Comparison of ENCODE assay signal across 9 mouse cellular contexts in genomic region chr4:70265248-70265647, GRCm38 (mm10).
A peak's percentile ranks its signal among the peaks of the same experiment; 100 is the strongest.
DNase-seq lines count a peak whose midpoint lies in the region; ATAC-seq and TF ChIP-seq lines count a peak whose summit lies in the region.
"Had no signal": no experiment of that assay in that cellular context is flagged by ENCODE, and none has a peak within 500 bp of the region (broad histone marks: within the 10 kb centered on the region; RNA-seq: fewer than 3 reads in every experiment).

No protein-coding gene starts in this region.

- no peaks in the 10 kb centered on the region for H3K9me3 ChIP-seq in ES-E14 (ENCODE audit: control insufficient read depth, insufficient read depth, low read depth, low read length)
- H3K9me3 ChIP-seq in midbrain, embryonic 16.5 days (replicated peaks; ENCODE audit: control insufficient read depth, low read length, poor library complexity, severe bottlenecking) = no peaks in the 10 kb centered on the region
- H3K9me3 ChIP-seq: limb, embryonic 15.5 days had no signal

- H3K4me2 ChIP-seq in midbrain, embryonic 16.5 days (ENCODE audit: low read length) = no peak overlapping the region
- H3K4me2 ChIP-seq: limb, embryonic 15.5 days had no signal

- H3K4me3 ChIP-seq in ES-E14 (ENCODE audit: insufficient read depth in 1 of 2, low read depth in 1 of 2, low read length in 2 of 2, poor library complexity in 1 of 2, severe bottlenecking in 1 of 2) = no peak overlapping the region
- no peak overlapping the region for H3K4me3 ChIP-seq in midbrain, embryonic 16.5 days (ENCODE audit: low read depth, low read length)
- H3K4me3 ChIP-seq: limb, embryonic 15.5 days had no signal

- in situ Hi-C loops in ES-E14 (cut with MboI; ENCODE audit: low sequenced_read_pairs in 2 of 2, unreplicated experiment in 2 of 2) = no loop called here

- intact Hi-C loops in heart, postnatal 10 days (cut with DNase I) = loop anchor here (1.0 to 2.0 kb wide), 2 partner anchors 42 to 91 kb away; no protein-coding TSS in a partner anchor
- intact Hi-C loops in gastrocnemius, postnatal 14 days (cut with DNase I; ENCODE audit: low total_unique reads) = loop anchor here (5.0 kb wide), 1 partner anchor 42 kb away; no protein-coding TSS in a partner anchor

- ATAC-seq in midbrain, embryonic 16.5 days = 0 out of 2 replicates have a peak, but pooled peaks have one; percentile 48

- DNase-seq in heart, postnatal 10 days = peak; percentile 35 to 61
- DNase-seq in heart, adult 8-10 months (ENCODE audit: low spot score) = no peak
- DNase-seq in ES-E14 (ENCODE audit: low read depth, low spot score) = peak; percentile 44
- peak; percentile 42 for DNase-seq in cerebellum, adult 9-10 months
- peak; percentile 26 for DNase-seq in gastrocnemius, postnatal 14 days
- peak; percentile 49 to 57 for DNase-seq in layer of hippocampus, postnatal 14 days (ENCODE audit: low spot score in 2 of 2)
- DNase-seq in thymus, adult 18-20 months = peak; percentile 5 to 24

- WGBS in midbrain, embryonic 16.5 days = 69% methylated on average over 6 of the region's 6 CpGs

- peak overlapping the region; percentile 22; the same call in 1 of the 2 replicates for H3K9ac ChIP-seq in ES-E14 (ENCODE audit: insufficient read depth, low read depth, low read length, poor library complexity, severe bottlenecking)
- H3K9ac ChIP-seq in midbrain, embryonic 16.5 days (ENCODE audit: low read depth, low read length) = no peak overlapping the region
- H3K9ac ChIP-seq: limb, embryonic 15.5 days had no signal

- no peak overlapping the region for H3K27ac ChIP-seq in ES-E14 (ENCODE audit: insufficient read depth, low read depth, low read length, poor library complexity, severe bottlenecking)
- H3K27ac ChIP-seq in midbrain, embryonic 16.5 days (ENCODE audit: low read length) = no peak overlapping the region
- H3K27ac ChIP-seq: limb, embryonic 15.5 days had no signal

- no peaks in the 10 kb centered on the region for H3K27me3 ChIP-seq in midbrain, embryonic 16.5 days (ENCODE audit: control insufficient read depth, insufficient read depth, low read depth, low read length)
- H3K27me3 ChIP-seq: limb, embryonic 15.5 days had no signal

- peaks cover 23% of the 10 kb centered on the region; the same call in 1 of the 2 replicates for H3K36me3 ChIP-seq in ES-E14 (ENCODE audit: control insufficient read depth, insufficient read depth, low read length, poor library complexity, severe bottlenecking)
- peaks cover 10% of the 10 kb centered on the region; the same call in 1 of the 2 replicates for H3K36me3 ChIP-seq in midbrain, embryonic 16.5 days (ENCODE audit: control insufficient read depth, insufficient read depth, low read length)

- H3K4me1 ChIP-seq in ES-E14 (ENCODE audit: control insufficient read depth in 2 of 2, insufficient read depth in 2 of 2, low read length in 2 of 2, poor library complexity in 1 of 2) = no peaks in the 10 kb centered on the region
- H3K4me1 ChIP-seq in midbrain, embryonic 16.5 days (ENCODE audit: control insufficient read depth, insufficient read depth, low read length) = no peaks in the 10 kb centered on the region
- H3K4me1 ChIP-seq: limb, embryonic 15.5 days had no signal

TF ChIP-seq in ES-E14, 5 proteins besides CTCF, POLR2A, EP300 and RAD21:
- TF ChIP-seq CHD2 (IDR thresholded peaks at IDR 0.05; ENCODE audit: low read depth, low read length) = no peak
- TF ChIP-seq MAFK (IDR thresholded peaks at IDR 0.05; ENCODE audit: insufficient read depth, low read depth, low read length) = no peak
- TF ChIP-seq ZC3H11A (IDR thresholded peaks at IDR 0.05; ENCODE audit: borderline replicate concordance, low read depth, low read length) = no peak
